Mouse (Mus musculus) erythroblast, embryonic 14.5 days (primary cell): ENCODE results near the gene 2200002D01Rik. TPM values are rescaled to one million over a fixed set of nuclear protein-coding genes. Genes with fewer than 3 reads are reported as not detected.

Source experiments
- H3K27me3 ChIP-seq: 2 replicates; pipeline ENCODE4 v1.6.1; 2012; ENCODE audit warnings: inconsistent platforms; ENCODE audit not compliant: control insufficient read depth
- H3K36me3 ChIP-seq: 2 replicates; pipeline ENCODE4 v1.6.1; 2012; ENCODE audit warnings: mild to moderate bottlenecking, inconsistent platforms; ENCODE audit not compliant: control insufficient read depth
- H3K4me1 ChIP-seq: 2 replicates; pipeline ENCODE4 v1.6.1; 2012; ENCODE audit warnings: inconsistent platforms; ENCODE audit not compliant: control insufficient read depth
- H3K4me3 ChIP-seq: replicated peaks from 2 replicates; pipeline ENCODE3; 2012; ENCODE audit warnings: moderate library complexity, mild to moderate bottlenecking, inconsistent platforms
- H3K9me3 ChIP-seq: 2 replicates; pipeline ENCODE4 v1.6.1; 2012; ENCODE audit warnings: low read length, inconsistent platforms, mixed read lengths; ENCODE audit not compliant: control insufficient read depth
- GATA1 ChIP-seq: IDR thresholded peaks from 2 replicates; pipeline ENCODE4 v1.6.1; 2012; ENCODE audit warnings: low read length, inconsistent platforms, mixed read lengths
- TAL1 ChIP-seq: IDR thresholded peaks from 3 replicates; pipeline ENCODE4 v1.6.1; 2012; ENCODE audit warnings: low read length, inconsistent platforms, mixed read lengths
- polyA plus RNA-seq: library from polyadenylated mRNA; stranded (reverse); fragments of >175 nt; gene quantifications from 2 replicates; pipeline ENCODE4 v1.2.3, GENCODE M21; 2012

Gene 2200002D01Rik
- polyA plus RNA-seq, 1 experiment, result not detected

- no peaks in the 10 kb centered on the region for H3K36me3 ChIP-seq
- H3K4me3 ChIP-seq, result peak overlapping the region; percentile 60
- peaks cover 24% of the 10 kb centered on the region for H3K4me1 ChIP-seq
- TF ChIP-seq GATA1 (no peak), TAL1 (no peak)
- H3K27me3 ChIP-seq, result peaks cover 20% of the 10 kb centered on the region
- H3K9me3 ChIP-seq, result no peaks in the 10 kb centered on the region
These were observed 32.5 kb upstream of the 2200002D01Rik start for GRCm38 (mm10) chr7:29280801-29281200.

DNA sequence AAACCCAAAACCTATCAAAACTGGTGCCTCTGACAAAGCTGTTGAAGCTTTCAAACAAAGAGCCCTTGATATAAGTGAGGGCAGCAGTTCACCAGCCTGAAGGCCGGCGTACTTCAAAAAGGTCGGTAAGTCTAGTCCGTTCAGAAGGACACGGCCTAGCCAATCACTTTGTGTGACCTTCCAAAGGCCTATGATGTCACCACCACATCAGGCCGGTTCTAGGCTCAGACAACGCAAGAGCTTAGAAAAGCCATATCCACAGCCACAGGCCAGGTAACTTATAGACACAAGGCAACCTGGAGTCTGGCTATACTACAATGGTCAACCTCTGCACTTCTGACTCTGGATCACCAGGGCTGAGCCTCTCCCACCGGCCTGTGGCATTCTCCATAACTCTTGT is 31.7 kb upstream of the 2200002D01Rik start:
- Histone ChIP-seq H3K9me3 (no peaks in the 10 kb centered on the region), H3K27me3 (peaks cover 20% of the 10 kb centered on the region), H3K36me3 (no peaks in the 10 kb centered on the region), H3K4me3 (no peak overlapping the region), H3K4me1 (peaks cover 24% of the 10 kb centered on the region)
- TF ChIP-seq TAL1 (no peak), GATA1 (no peak)

GRCm38 (mm10) chr7:29279261-29279660 is 31.0 kb upstream of the 2200002D01Rik start:
- H3K9me3 ChIP-seq, result no peaks in the 10 kb centered on the region
- H3K4me1 ChIP-seq, result peaks cover 17% of the 10 kb centered on the region
- H3K36me3 ChIP-seq, result no peaks in the 10 kb centered on the region
- TF ChIP-seq TAL1 (no peak), GATA1 (no peak)
- H3K27me3 ChIP-seq, result peaks cover 20% of the 10 kb centered on the region
- no peak overlapping the region for H3K4me3 ChIP-seq

DNA sequence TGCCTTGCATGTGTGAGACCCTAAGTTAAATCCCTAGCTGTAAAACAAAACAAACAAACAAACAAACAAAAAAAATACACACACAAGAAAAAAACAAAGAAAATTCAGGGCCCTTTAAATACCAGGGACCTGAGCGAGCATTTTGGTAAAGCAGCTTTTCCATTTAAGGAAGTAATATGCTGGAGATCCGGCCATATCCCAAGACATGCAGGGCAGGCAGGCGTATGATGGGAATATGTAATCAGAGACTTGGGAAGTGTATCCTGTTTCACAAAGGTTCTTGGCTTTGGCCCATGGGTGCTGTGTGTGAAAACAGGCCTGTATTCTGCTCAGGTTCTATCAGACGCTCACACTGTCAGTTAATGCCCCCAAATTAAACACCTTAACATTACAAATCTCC is 29.2 kb upstream of the 2200002D01Rik start:
- TF ChIP-seq TAL1 (no peak), GATA1 (no peak)
- no peak overlapping the region for H3K4me3 ChIP-seq
- H3K36me3 ChIP-seq, result no peaks in the 10 kb centered on the region

DNA sequence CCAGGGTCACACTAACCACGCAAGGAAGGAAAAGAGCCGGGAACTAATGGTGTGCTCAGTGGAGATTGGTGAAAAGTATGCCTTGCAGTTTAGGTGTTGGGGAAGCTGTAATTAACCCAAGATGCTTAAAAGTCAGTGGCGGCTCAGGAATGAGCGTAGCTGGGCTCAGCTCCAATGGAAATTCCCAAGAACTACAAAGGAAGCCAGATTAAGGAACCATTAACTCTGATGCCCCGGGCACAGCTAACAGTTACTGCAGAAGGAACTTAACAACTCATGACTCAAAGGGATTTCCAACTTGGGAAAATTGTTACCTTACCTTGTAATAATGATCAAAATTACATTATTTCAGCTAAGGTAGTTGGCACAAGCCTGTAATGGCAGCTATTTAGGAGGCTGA is 28.4 kb upstream of the 2200002D01Rik start:
- H3K36me3 ChIP-seq, result no peaks in the 10 kb centered on the region
- H3K4me3 ChIP-seq, result no peak overlapping the region
- H3K9me3 ChIP-seq, result no peaks in the 10 kb centered on the region
- H3K4me1 ChIP-seq, result peaks cover 9% of the 10 kb centered on the region
- TF ChIP-seq GATA1, result no peak
- no peak for TF ChIP-seq TAL1
- peaks cover 9% of the 10 kb centered on the region for H3K27me3 ChIP-seq

More for the DNA sequence above, 29.2 kb upstream of the 2200002D01Rik start:
- H3K9me3 ChIP-seq, result no peaks in the 10 kb centered on the region
- H3K4me1 ChIP-seq, result peaks cover 15% of the 10 kb centered on the region
- H3K27me3 ChIP-seq, result peaks cover 17% of the 10 kb centered on the region

DNA sequence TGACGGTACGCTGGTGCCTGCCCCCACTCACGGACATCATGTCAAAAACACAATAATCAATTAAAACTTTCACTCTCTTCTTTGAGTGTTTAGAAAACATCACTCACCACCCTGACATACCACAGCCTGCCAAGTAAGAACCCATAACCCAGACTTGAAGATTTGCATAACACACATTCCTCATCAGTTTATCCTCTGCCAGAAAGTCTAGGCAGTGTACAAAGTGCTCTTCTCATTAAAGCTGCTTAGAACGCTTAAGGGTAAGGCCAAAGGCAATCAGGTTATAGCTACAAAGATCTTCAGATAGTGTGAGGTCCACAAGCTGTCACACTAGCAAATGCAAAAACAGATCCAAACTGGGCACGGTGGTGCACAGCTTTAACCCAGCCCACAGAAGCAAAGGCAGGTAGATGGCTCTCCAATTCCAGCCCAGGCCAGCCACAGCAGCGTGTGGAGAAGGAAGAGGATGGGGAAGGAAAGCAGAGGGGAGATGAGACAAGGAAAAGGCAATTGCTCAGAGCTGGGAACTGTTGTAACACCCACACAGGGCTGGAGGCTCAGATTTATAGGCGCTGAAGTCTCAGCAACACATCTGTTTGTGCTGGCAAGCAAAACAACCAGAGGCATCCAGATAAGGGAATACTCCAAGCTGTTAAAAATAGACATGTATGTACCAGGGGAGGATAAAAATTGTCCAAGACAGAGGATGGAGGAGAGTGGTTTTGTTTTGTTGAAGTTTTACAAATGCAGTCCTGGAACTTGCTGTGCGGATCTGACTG is 23.6 kb upstream of the 2200002D01Rik start:
- Histone ChIP-seq H3K4me1 (no peaks in the 10 kb centered on the region), H3K27me3 (no peaks in the 10 kb centered on the region), H3K9me3 (no peaks in the 10 kb centered on the region), H3K36me3 (no peaks in the 10 kb centered on the region), H3K4me3 (no peak overlapping the region)
- TF ChIP-seq GATA1 (no peak), TAL1 (no peak)

DNA sequence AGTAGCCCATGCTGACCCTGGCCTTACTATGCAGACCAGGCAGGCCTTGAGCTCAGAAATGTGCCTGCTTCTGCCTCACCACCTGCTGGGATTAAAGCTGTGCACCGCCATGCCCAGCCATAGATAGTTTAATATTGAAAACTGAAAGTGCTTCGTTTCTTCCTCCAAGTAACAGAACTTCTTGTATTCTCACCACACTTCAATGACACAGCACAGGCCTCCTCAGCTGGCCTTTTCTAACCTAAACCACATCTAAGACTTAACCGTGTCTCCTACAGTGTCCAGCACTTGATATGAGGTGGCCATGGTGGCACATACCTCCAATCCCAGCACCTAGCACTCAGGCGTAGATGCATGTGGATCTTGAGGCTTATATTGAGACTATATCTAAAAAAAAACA is 22.2 kb upstream of the 2200002D01Rik start:
- no peaks in the 10 kb centered on the region for H3K9me3 ChIP-seq
- no peak for TF ChIP-seq TAL1
- no peak for TF ChIP-seq GATA1
- H3K36me3 ChIP-seq, result no peaks in the 10 kb centered on the region
- no peaks in the 10 kb centered on the region for H3K4me1 ChIP-seq
- no peaks in the 10 kb centered on the region for H3K27me3 ChIP-seq
- no peak overlapping the region for H3K4me3 ChIP-seq

DNA sequence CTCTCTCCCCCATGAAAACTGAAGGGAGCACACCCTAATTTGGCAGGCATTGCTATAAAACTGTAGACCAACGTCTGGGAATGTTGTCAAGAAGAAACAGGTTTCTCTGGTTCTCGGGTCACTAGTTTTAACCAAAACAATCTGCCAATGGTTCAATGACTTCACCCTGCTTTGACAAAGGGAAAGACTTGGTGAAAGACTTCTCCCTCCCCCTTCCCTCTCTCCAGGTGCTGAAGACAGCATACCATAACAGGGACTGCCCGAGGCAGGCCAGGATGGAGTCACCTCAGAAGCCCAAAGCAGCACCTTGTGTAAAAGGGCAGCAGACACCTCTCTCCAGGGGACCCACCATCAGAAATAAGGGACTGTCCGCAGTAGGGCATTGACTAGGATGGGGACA is 18.7 kb upstream of the 2200002D01Rik start:
- no peaks in the 10 kb centered on the region for H3K36me3 ChIP-seq
- H3K4me1 ChIP-seq, result no peaks in the 10 kb centered on the region
- TF ChIP-seq TAL1 (no peak), GATA1 (no peak)
- H3K9me3 ChIP-seq, result no peaks in the 10 kb centered on the region
- H3K4me3 ChIP-seq, result no peak overlapping the region
- no peaks in the 10 kb centered on the region for H3K27me3 ChIP-seq

GRCm38 (mm10) chr7:29265636-29266035 is 17.4 kb upstream of the 2200002D01Rik start:
- no peak overlapping the region for H3K4me3 ChIP-seq
- H3K9me3 ChIP-seq, result no peaks in the 10 kb centered on the region
- H3K4me1 ChIP-seq, result no peaks in the 10 kb centered on the region
- H3K36me3 ChIP-seq, result no peaks in the 10 kb centered on the region
- no peak for TF ChIP-seq GATA1
- TF ChIP-seq TAL1, result no peak
- no peaks in the 10 kb centered on the region for H3K27me3 ChIP-seq
